Mouse (Mus musculus) testis, postnatal 14 days (tissue): ENCODE data around the gene Pmfbp1.

Experiments
- DNase-seq: peaks from one replicate; pipeline ENCODE4 v3.0.0; 2021; ENCODE audit warnings: low spot score

Pmfbp1 gene

GRCm38 (mm10) chr8:109591367-109591766, 97.5 kb downstream of the Pmfbp1 start:
- no peak for DNase-seq

GRCm38 (mm10) chr8:109592164-109592563, 98.3 kb downstream of the Pmfbp1 start:
- no peak for DNase-seq
